8 mouse cellular contexts compared by ENCODE assay signal in genomic region chr11:88873027-88873666, GRCm38 (mm10). TPM values are rescaled to one million over a fixed set of nuclear protein-coding genes. Genes with fewer than 3 reads are reported as not detected.
A peak's percentile ranks its signal among the peaks of the same experiment; 100 is the strongest.
DNase-seq lines count a peak whose midpoint lies in the region; ATAC-seq lines count a peak whose summit lies in the region.

No protein-coding gene starts in this region.

- H3K4me1 ChIP-seq in heart, embryonic 16.5 days (ENCODE audit: control insufficient read depth, insufficient read depth, low read length): no peaks in the 10 kb centered on the region
- H3K4me1 ChIP-seq in hindbrain, embryonic 11.5 days (replicated peaks; ENCODE audit: control insufficient read depth, insufficient read depth, low read length): no peaks in the 10 kb centered on the region
- peaks cover 5% of the 10 kb centered on the region; the same call in 1 of the 2 replicates for H3K4me1 ChIP-seq in midbrain, embryonic 11.5 days (ENCODE audit: control insufficient read depth, insufficient read depth, low read length)

- H3K36me3 ChIP-seq in heart, embryonic 16.5 days (ENCODE audit: control insufficient read depth, insufficient read depth): no peaks in the 10 kb centered on the region
- H3K36me3 ChIP-seq in hindbrain, embryonic 11.5 days (ENCODE audit: control insufficient read depth, insufficient read depth, low read length): no peaks in the 10 kb centered on the region
- H3K36me3 ChIP-seq in midbrain, embryonic 11.5 days (ENCODE audit: control insufficient read depth, insufficient read depth, low read length): no peaks in the 10 kb centered on the region

- DNase-seq in heart, postnatal 25 days (ENCODE audit: low spot score): no peak
- DNase-seq in R1 (ENCODE audit: low read depth, low spot score) (peak; percentile 61), MN1 (ENCODE audit: low spot score) (no peak)
- peak; percentile 31 for DNase-seq in hindbrain, embryonic 11.5 days (ENCODE audit: low spot score)
- DNase-seq in midbrain, embryonic 11.5 days (ENCODE audit: low spot score, missing footprints): peak; percentile 87
- DNase-seq in gastrocnemius, adult 18-20 months (ENCODE audit: low spot score): no peak

- peak overlapping the region; percentile 60 for H3K9ac ChIP-seq in heart, embryonic 16.5 days (ENCODE audit: low read length)
- H3K9ac ChIP-seq in hindbrain, embryonic 11.5 days (ENCODE audit: low read depth, low read length): no peak overlapping the region
- H3K9ac ChIP-seq in midbrain, embryonic 11.5 days (ENCODE audit: low read length): peak overlapping the region; percentile 41; the same call in 1 of the 2 replicates

- 3% methylated on average over 20 of the region's 20 CpGs for WGBS in heart, embryonic 16.5 days
- WGBS in hindbrain, embryonic 11.5 days: 5% methylated on average over 20 of the region's 20 CpGs
- WGBS in midbrain, embryonic 11.5 days: 2% methylated on average over 20 of the region's 20 CpGs

- ATAC-seq in heart, embryonic 16.5 days (replicated peaks; ENCODE audit: extremely low read depth, insufficient read depth, low FRiP score): no peak
- ATAC-seq in hindbrain, embryonic 11.5 days (ENCODE audit: low FRiP score): no peak
- no peak for ATAC-seq in midbrain, embryonic 11.5 days (ENCODE audit: low FRiP score)
- ATAC-seq in granulocyte monocyte progenitor cell, adult 5-6 weeks (replicated peaks; ENCODE audit: poor library complexity, severe bottlenecking): no peak

- peak overlapping the region; percentile 68 for H3K4me2 ChIP-seq in heart, embryonic 16.5 days (ENCODE audit: low read depth, low read length)
- peak overlapping the region; percentile 43 for H3K4me2 ChIP-seq in hindbrain, embryonic 11.5 days (replicated peaks; ENCODE audit: low read depth, low read length)
- peak overlapping the region; percentile 47 for H3K4me2 ChIP-seq in midbrain, embryonic 11.5 days

- no peak overlapping the region for H3K27ac ChIP-seq in heart, embryonic 16.5 days (ENCODE audit: low read length)
- H3K27ac ChIP-seq in hindbrain, embryonic 11.5 days (ENCODE audit: low read depth, low read length): no peak overlapping the region
- H3K27ac ChIP-seq in midbrain, embryonic 11.5 days (ENCODE audit: low read depth, low read length): no peak overlapping the region

- intact Hi-C loops in heart, postnatal 25 days (cut with DNase I): no loop called here

- H3K9me3 ChIP-seq in heart, embryonic 16.5 days (replicated peaks; ENCODE audit: control insufficient read depth, low read length): no peaks in the 10 kb centered on the region
- H3K9me3 ChIP-seq in hindbrain, embryonic 11.5 days (ENCODE audit: control insufficient read depth, low read length): no peaks in the 10 kb centered on the region
- H3K9me3 ChIP-seq in midbrain, embryonic 11.5 days (ENCODE audit: control insufficient read depth, low read length): no peaks in the 10 kb centered on the region

- peak overlapping the region; percentile 49 for H3K4me3 ChIP-seq in heart, embryonic 16.5 days (ENCODE audit: low read length)
- H3K4me3 ChIP-seq in hindbrain, embryonic 11.5 days (ENCODE audit: low read depth, low read length): peak overlapping the region; percentile 22
- H3K4me3 ChIP-seq in midbrain, embryonic 11.5 days (ENCODE audit: low read depth, low read length): peak overlapping the region; percentile 19

- H3K27me3 ChIP-seq in heart, embryonic 16.5 days (ENCODE audit: control insufficient read depth, insufficient read depth, low read length): peaks cover 5% of the 10 kb centered on the region; the same call in 1 of the 2 replicates
- 0 out of 2 replicates have a peak, but pooled peaks cover 3% of the 10 kb centered on the region for H3K27me3 ChIP-seq in hindbrain, embryonic 11.5 days (ENCODE audit: control insufficient read depth, insufficient read depth, low read length)
- peaks cover 6% of the 10 kb centered on the region for H3K27me3 ChIP-seq in midbrain, embryonic 11.5 days (ENCODE audit: control insufficient read depth, insufficient read depth, low read length)

RNA-seq across cellular contexts. Expression of gene Akap1, which starts 8.8 kb away (rescaled TPM):
- 58.0 and 64.4 TPM in 2 replicates for polyA plus RNA-seq in heart, embryonic 16.5 days (2015; fragmentation: Nextera tagmentation; extraction: Ambion mirVana)
- total RNA-seq in heart, postnatal 25 days (2021): 100 to 1,000 TPM; 114 to 123 TPM
- 14.0 and 14.2 TPM in 2 replicates for polyA plus RNA-seq in hindbrain, embryonic 11.5 days (2014; fragmentation: Nextera tagmentation; extraction: Ambion mirVana)
- polyA plus RNA-seq in midbrain, embryonic 11.5 days (2014; fragmentation: Nextera tagmentation; extraction: Ambion mirVana): 13.0 and 13.6 TPM in 2 replicates
- total RNA-seq in granulocyte monocyte progenitor cell, adult 5-6 weeks (2014; fragmentation: Nextera tagmentation): 12.7 and 15.2 TPM in 2 replicates
- total RNA-seq in granulocyte monocyte progenitor cell, adult 5-6 weeks (2017): 15.9 and 20.7 TPM in 2 replicates
- 10 to 100 TPM; 54.5 to 82.7 TPM for total RNA-seq in gastrocnemius, adult 18-20 months (2021)

Comparison
In these comparisons a context has a peak if more than half of its experiments do, and no peak if none do; other contexts are left out.
1. DNase-seq: peak in R1 (single experiment), hindbrain, embryonic 11.5 days (single experiment) and midbrain, embryonic 11.5 days (single experiment); none in heart, postnatal 25 days (single experiment), gastrocnemius, adult 18-20 months (single experiment) and MN1 (single experiment).
2. Peak in every context shown above with its lines, with median percentiles within 50 percentile points of each other: H3K4me2 ChIP-seq and H3K4me3 ChIP-seq.